Mouse (Mus musculus) neural tube, embryonic 14.5 days (tissue): ENCODE measurements around the gene Tmtc2. TPM values are rescaled to one million over a fixed set of nuclear protein-coding genes. Genes with fewer than 3 reads are reported as not detected.

Source experiments
- ATAC-seq: fragments of 200-750 bp; cut with Nextera tagmentation; 2 replicates; pipeline ENCODE4 v1.8.0; 2017; ENCODE audit warnings: low read depth, mild to moderate bottlenecking, moderate TSS enrichment, moderate library complexity
- H3K27ac ChIP-seq: fragments of 300-500 bp; sonication (generic); 2 replicates; pipeline ENCODE4 v1.5.1; 2014; ENCODE audit warnings: low read depth, mild to moderate bottlenecking, control low read depth, low read length, moderate library complexity, mixed read lengths
- H3K27me3 ChIP-seq: fragments of 300-500 bp; sonication (generic); 2 replicates; pipeline ENCODE4 v1.6.1; 2014; ENCODE audit warnings: low read length; ENCODE audit not compliant: control insufficient read depth, insufficient read depth
- H3K36me3 ChIP-seq: fragments of 300-500 bp; sonication (generic); 2 replicates; pipeline ENCODE4 v1.6.1; 2014; ENCODE audit warnings: low read length, mixed read lengths; ENCODE audit not compliant: control insufficient read depth, insufficient read depth
- H3K4me1 ChIP-seq: fragments of 300-500 bp; sonication (generic); 2 replicates; pipeline ENCODE4 v1.6.1; 2014; ENCODE audit warnings: low read length; ENCODE audit not compliant: control insufficient read depth, insufficient read depth
- H3K4me2 ChIP-seq: fragments of 300-500 bp; sonication (generic); 2 replicates; pipeline ENCODE4 v1.6.1; 2014; ENCODE audit warnings: mild to moderate bottlenecking, low read depth, low read length, control low read depth
- H3K4me3 ChIP-seq: fragments of 300-500 bp; sonication (generic); 2 replicates; pipeline ENCODE4 v1.5.1; 2014; ENCODE audit warnings: low read depth, low read length, control low read depth, mixed read lengths
- H3K9ac ChIP-seq: fragments of 300-500 bp; sonication (generic); replicated peaks from 2 replicates; pipeline ENCODE4 v1.6.1; 2014; ENCODE audit warnings: low read depth, mild to moderate bottlenecking, control low read depth, low read length, mixed read lengths
- H3K9me3 ChIP-seq: fragments of 300-500 bp; sonication (generic); 2 replicates; pipeline ENCODE4 v1.6.1; 2016; ENCODE audit warnings: low read length; ENCODE audit not compliant: control insufficient read depth
- WGBS: fragments of 180-500 bp; shearing (Covaris S2); extraction: QIAGEN DNeasy Blood & Tissue Kit; methylation state at CpG from one replicate; pipeline ENCODE4 v1.1.7; 2014; 5-methylcytosine and 5-hydroxymethylcytosine counted together
- polyA plus RNA-seq: library from polyadenylated mRNA; unstranded; fragments of >200 nt; fragmentation: Nextera tagmentation; extraction: Ambion mirVana; gene quantifications from 2 replicates; pipeline ENCODE4 v1.2.1, GENCODE M21; 2014

Gene Tmtc2
- polyA plus RNA-seq, 1 experiment from 2014 or later = 9.2 TPM

GRCm38 (mm10) chr10:105561548-105561947 lies 12.7 kb downstream of the Tmtc2 start:
- no peak overlapping the region for H3K4me3 ChIP-seq
- H3K4me2 ChIP-seq = no peak overlapping the region
- H3K9ac ChIP-seq = no peak overlapping the region
- H3K9me3 ChIP-seq = no peaks in the 10 kb centered on the region
- no peak for ATAC-seq
- WGBS = 97% methylated on average over 4 of the region's 4 CpGs
- H3K36me3 ChIP-seq = no peaks in the 10 kb centered on the region
- H3K27ac ChIP-seq = no peak overlapping the region
- no peaks in the 10 kb centered on the region for H3K27me3 ChIP-seq
- H3K4me1 ChIP-seq = no peaks in the 10 kb centered on the region

GRCm38 (mm10) chr10:105557581-105557980 lies 16.7 kb downstream of the Tmtc2 start:
- Histone ChIP-seq H3K9me3 (no peaks in the 10 kb centered on the region), H3K4me3 (no peak overlapping the region), H3K27me3 (no peaks in the 10 kb centered on the region), H3K9ac (no peak overlapping the region), H3K27ac (no peak overlapping the region), H3K4me2 (no peak overlapping the region), H3K36me3 (no peaks in the 10 kb centered on the region), H3K4me1 (no peaks in the 10 kb centered on the region)
- ATAC-seq = no peak
- 87% methylated on average over 5 of the region's 5 CpGs for WGBS

- H3K4me2 ChIP-seq = no peak overlapping the region
- no peaks in the 10 kb centered on the region for H3K27me3 ChIP-seq
- no peak overlapping the region for H3K4me3 ChIP-seq
- ATAC-seq = no peak
- no peak overlapping the region for H3K9ac ChIP-seq
- WGBS = 80% methylated on average over 6 of the region's 6 CpGs
- H3K9me3 ChIP-seq = no peaks in the 10 kb centered on the region
- no peak overlapping the region for H3K27ac ChIP-seq
- H3K4me1 ChIP-seq = no peaks in the 10 kb centered on the region
- no peaks in the 10 kb centered on the region for H3K36me3 ChIP-seq
Measured at GRCm38 (mm10) chr10:105556890-105557572, 17.2 kb downstream of the Tmtc2 start.

GRCm38 (mm10) chr10:105554153-105554552 lies 20.1 kb downstream of the Tmtc2 start:
- Histone ChIP-seq H3K9ac (no peak overlapping the region), H3K36me3 (no peaks in the 10 kb centered on the region), H3K4me3 (no peak overlapping the region), H3K4me1 (no peaks in the 10 kb centered on the region), H3K27ac (no peak overlapping the region), H3K4me2 (no peak overlapping the region), H3K9me3 (no peaks in the 10 kb centered on the region), H3K27me3 (no peaks in the 10 kb centered on the region)
- ATAC-seq = no peak
- WGBS = 87% methylated on average over 2 of the region's 2 CpGs

- Histone ChIP-seq H3K27ac (no peak overlapping the region), H3K4me3 (no peak overlapping the region), H3K4me1 (no peaks in the 10 kb centered on the region), H3K9me3 (no peaks in the 10 kb centered on the region), H3K9ac (no peak overlapping the region), H3K27me3 (no peaks in the 10 kb centered on the region), H3K36me3 (no peaks in the 10 kb centered on the region), H3K4me2 (no peak overlapping the region)
- no peak for ATAC-seq
- WGBS = 98% methylated on average over 2 of the region's 2 CpGs
Measured at GRCm38 (mm10) chr10:105548040-105548439, 26.2 kb downstream of the Tmtc2 start.

- no peak overlapping the region for H3K4me3 ChIP-seq
- H3K9ac ChIP-seq = no peak overlapping the region
- H3K27me3 ChIP-seq = no peaks in the 10 kb centered on the region
- ATAC-seq = peak; percentile 41; the same call in 1 of the 2 replicates
- H3K4me1 ChIP-seq = no peaks in the 10 kb centered on the region
- H3K36me3 ChIP-seq = no peaks in the 10 kb centered on the region
- no peak overlapping the region for H3K27ac ChIP-seq
- WGBS = 82% methylated on average over 2 of the region's 2 CpGs
- H3K4me2 ChIP-seq = no peak overlapping the region
- H3K9me3 ChIP-seq = no peaks in the 10 kb centered on the region
Measured at GRCm38 (mm10) chr10:105544004-105545003, 29.9 kb downstream of the Tmtc2 start.

- no peak overlapping the region for H3K9ac ChIP-seq
- H3K9me3 ChIP-seq = no peaks in the 10 kb centered on the region
- no peak overlapping the region for H3K4me3 ChIP-seq
- H3K36me3 ChIP-seq = no peaks in the 10 kb centered on the region
- 96% methylated on average over 6 of the region's 6 CpGs for WGBS
- no peak overlapping the region for H3K4me2 ChIP-seq
- no peak overlapping the region for H3K27ac ChIP-seq
- H3K4me1 ChIP-seq = no peaks in the 10 kb centered on the region
- no peaks in the 10 kb centered on the region for H3K27me3 ChIP-seq
- ATAC-seq = no peak
Measured at GRCm38 (mm10) chr10:105542081-105542480, 32.2 kb downstream of the Tmtc2 start.

- Histone ChIP-seq H3K4me2 (no peak overlapping the region), H3K27me3 (no peaks in the 10 kb centered on the region), H3K9me3 (no peaks in the 10 kb centered on the region), H3K36me3 (no peaks in the 10 kb centered on the region), H3K4me3 (no peak overlapping the region), H3K4me1 (no peaks in the 10 kb centered on the region), H3K9ac (no peak overlapping the region), H3K27ac (no peak overlapping the region)
- ATAC-seq = no peak
- WGBS = 53% methylated on average over 5 of the region's 5 CpGs
Measured at GRCm38 (mm10) chr10:105539697-105540096, 34.6 kb downstream of the Tmtc2 start.

- Histone ChIP-seq H3K4me1 (no peaks in the 10 kb centered on the region), H3K27me3 (no peaks in the 10 kb centered on the region), H3K36me3 (no peaks in the 10 kb centered on the region), H3K9me3 (no peaks in the 10 kb centered on the region), H3K4me2 (no peak overlapping the region), H3K4me3 (no peak overlapping the region), H3K9ac (no peak overlapping the region), H3K27ac (no peak overlapping the region)
- ATAC-seq = no peak
- 92% methylated on average over 4 of the region's 4 CpGs for WGBS
Measured at GRCm38 (mm10) chr10:105536910-105537309, 37.3 kb downstream of the Tmtc2 start.
